Mouse (Mus musculus) heart, adult 2 months (tissue): Measurements from ENCODE around the gene Ddx46.

Experiments
- CTCF ChIP-seq: fragments of 200-600 bp; IDR thresholded peaks from 2 replicates; pipeline ENCODE4 v1.8.1; 2022; ENCODE audit warnings: antibody characterized with exemption, mild to moderate bottlenecking, moderate library complexity
- EP300 ChIP-seq: fragments of 200-500 bp; IDR thresholded peaks from 2 replicates; pipeline ENCODE4 v1.6.1; 2011; ENCODE audit warnings: low read depth, low read length, control low read depth; ENCODE audit not compliant: insufficient read depth
- POLR2A ChIP-seq: fragments of 200-500 bp; IDR thresholded peaks from 2 replicates; pipeline ENCODE4 v1.6.1; 2011; ENCODE audit warnings: mild to moderate bottlenecking, low read depth, low read length, control low read depth; ENCODE audit not compliant: insufficient read depth

DNA sequence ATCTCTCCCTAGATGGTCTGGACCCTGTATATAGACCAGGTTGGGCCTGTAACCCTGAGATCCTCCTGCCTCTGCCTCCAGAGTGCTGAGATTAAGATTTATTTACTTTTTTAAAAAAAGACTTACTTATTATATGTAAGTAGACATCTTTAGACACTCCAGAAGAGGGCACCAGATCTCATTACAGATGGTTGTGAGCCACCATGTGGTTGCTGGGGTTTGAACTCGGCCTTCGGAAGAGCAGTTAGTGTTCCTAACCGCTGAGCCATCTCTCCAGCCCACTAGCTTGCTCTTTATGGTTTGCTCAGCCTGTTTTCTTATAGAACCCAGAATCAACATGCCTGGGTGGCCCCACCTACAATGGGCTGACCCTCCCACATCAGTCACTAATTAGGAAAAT, 78.0 kb downstream of the Ddx46 start:
- no peak for TF ChIP-seq CTCF
- TF ChIP-seq POLR2A: no peak
- no peak for TF ChIP-seq EP300
